Mouse (Mus musculus) CH12.LX (cell line): Measurements from ENCODE around the gene Elovl5. TPM values are rescaled to one million over a fixed set of nuclear protein-coding genes. Genes with fewer than 3 reads are reported as not detected.

Experiments used
- DNase-seq: peaks from one replicate; pipeline ENCODE4 v3.0.0-alpha.2; 2013; ENCODE audit errors: extremely low read depth
- H3K27ac ChIP-seq: 2 replicates; pipeline ENCODE4 v1.5.1; 2012; ENCODE audit warnings: low read depth, mild to moderate bottlenecking, control low read depth, moderate library complexity; ENCODE audit not compliant: insufficient read depth
- H3K27me3 ChIP-seq: replicated peaks from 2 replicates; pipeline ENCODE3; 2012; ENCODE audit warnings: inconsistent platforms
- H3K36me3 ChIP-seq, 2 experiments: replicated peaks in 1 of 2; 2 replicates each; pipeline versions ENCODE3 to v1.6.1; 2012; ENCODE audit warnings: inconsistent platforms in 1 of 2, low read length in 1 of 2, mild to moderate bottlenecking in 1 of 2, mixed read lengths in 1 of 2, moderate library complexity in 1 of 2; ENCODE audit not compliant: control insufficient read depth in 1 of 2, insufficient read depth in 1 of 2
- H3K4me1 ChIP-seq, 2 experiments: 2 replicates each; pipeline ENCODE4 v1.6.1; 2012; ENCODE audit warnings: inconsistent platforms in 1 of 2, moderate library complexity in 1 of 2; ENCODE audit not compliant: insufficient read depth in 2 of 2, control insufficient read depth in 1 of 2
- H3K4me2 ChIP-seq: 2 replicates; pipeline ENCODE4 v1.6.1; 2012; ENCODE audit warnings: low read depth, mild to moderate bottlenecking, control low read depth; ENCODE audit not compliant: poor library complexity, insufficient read depth, severe bottlenecking
- H3K4me3 ChIP-seq, 3 experiments: fragments of 150-350 bp in 1 of 3; sonication (generic) in 1 of 3; replicated peaks in 1 of 3; 2 replicates each; pipeline versions ENCODE3 to v1.5.1; 2011 to 2012; ENCODE audit warnings: low read depth in 2 of 3, low read length in 2 of 3, mild to moderate bottlenecking in 2 of 3, moderate library complexity in 2 of 3, control low read depth in 1 of 3, improper control_type of control experiment in 1 of 3, inconsistent platforms in 1 of 3, mixed read lengths in 1 of 3; ENCODE audit not compliant: poor library complexity in 1 of 3
- H3K79me2 ChIP-seq: replicated peaks from 2 replicates; pipeline ENCODE4 v1.6.1; 2012; ENCODE audit warnings: mild to moderate bottlenecking, moderate library complexity; ENCODE audit not compliant: control insufficient read depth, poor library complexity, insufficient read depth, severe bottlenecking; ENCODE audit errors: extremely low read depth
- H3K9ac ChIP-seq: 2 replicates; pipeline ENCODE4 v1.6.1; 2012; ENCODE audit warnings: low read depth, mild to moderate bottlenecking, control low read depth, moderate library complexity; ENCODE audit not compliant: insufficient read depth
- H3K9me3 ChIP-seq: replicated peaks from 2 replicates; pipeline ENCODE3; 2012; ENCODE audit warnings: low read length, inconsistent platforms, mixed read lengths
- BHLHE40 ChIP-seq: IDR thresholded peaks from 2 replicates; pipeline ENCODE4 v1.6.1; 2011; ENCODE audit warnings: mild to moderate bottlenecking, low read depth, low read length, improper control_type of control experiment
- CHD1 ChIP-seq: IDR thresholded peaks from 2 replicates; pipeline ENCODE4 v1.6.1; 2012; ENCODE audit warnings: low read depth, low read length, improper control_type of control experiment, inconsistent platforms
- CHD2 ChIP-seq: IDR thresholded peaks from 2 replicates; pipeline ENCODE4 v1.6.1; 2011; ENCODE audit warnings: low read length, improper control_type of control experiment
- CTCF ChIP-seq, 2 experiments: IDR thresholded peaks in 1 of 2; conservative IDR thresholded peaks in 1 of 2; 2 replicates each; pipeline ENCODE4 v1.5.1; 2011 to 2012; ENCODE audit warnings: low read depth in 2 of 2, low read length in 2 of 2, improper control_type of control experiment in 1 of 2, inconsistent platforms in 1 of 2, mild to moderate bottlenecking in 1 of 2, moderate library complexity in 1 of 2
- E2F4 ChIP-seq: IDR thresholded peaks from 2 replicates; pipeline ENCODE4 v1.6.1; 2011; ENCODE audit warnings: low read depth, low read length, improper control_type of control experiment; ENCODE audit not compliant: insufficient replicate concordance
- ELF1 ChIP-seq: IDR thresholded peaks from 2 replicates; pipeline ENCODE4 v1.6.1; 2014; ENCODE audit warnings: low read depth, mild to moderate bottlenecking, inconsistent platforms, low read length, improper control_type of control experiment
- EP300 ChIP-seq: IDR thresholded peaks from 2 replicates; pipeline ENCODE4 v1.6.1; 2011; ENCODE audit warnings: low read length, improper control_type of control experiment
- ETS1 ChIP-seq: conservative IDR thresholded peaks from 2 replicates; pipeline ENCODE4 v1.6.1; 2012; ENCODE audit warnings: low read depth, mild to moderate bottlenecking, inconsistent platforms, low read length, improper control_type of control experiment, moderate library complexity
- GABPA ChIP-seq: IDR thresholded peaks from 2 replicates; pipeline ENCODE4 v1.6.1; 2012; ENCODE audit warnings: low read depth, low read length, improper control_type of control experiment, inconsistent platforms; ENCODE audit not compliant: insufficient replicate concordance
- HCFC1 ChIP-seq: IDR thresholded peaks from 2 replicates; pipeline ENCODE4 v1.6.1; 2012; ENCODE audit warnings: low read depth, mild to moderate bottlenecking, inconsistent platforms, low read length, improper control_type of control experiment
- IRF4 ChIP-seq: IDR thresholded peaks from 2 replicates; pipeline ENCODE4 v1.6.1; 2014; ENCODE audit warnings: low read depth, mild to moderate bottlenecking, inconsistent platforms, low read length, improper control_type of control experiment
- JUN ChIP-seq: IDR thresholded peaks from 2 replicates; pipeline ENCODE4 v1.6.1; 2011; ENCODE audit warnings: low read depth, mild to moderate bottlenecking, low read length, improper control_type of control experiment, moderate library complexity; ENCODE audit not compliant: insufficient read depth
- JUND ChIP-seq: conservative IDR thresholded peaks from 2 replicates; pipeline ENCODE4 v1.6.1; 2011; ENCODE audit warnings: low read depth, low read length, improper control_type of control experiment
- KAT2A ChIP-seq: IDR thresholded peaks from 2 replicates; pipeline ENCODE4 v1.6.1; 2012; ENCODE audit warnings: low read length, improper control_type of control experiment, inconsistent platforms; ENCODE audit not compliant: insufficient replicate concordance
- MAFK ChIP-seq: IDR thresholded peaks from 2 replicates; pipeline ENCODE4 v1.6.1; 2011; ENCODE audit warnings: low read length, improper control_type of control experiment; ENCODE audit not compliant: insufficient replicate concordance
- MAX ChIP-seq: IDR thresholded peaks from 2 replicates; pipeline ENCODE4 v1.6.1; 2011; ENCODE audit warnings: low read length, improper control_type of control experiment
- MAZ ChIP-seq: IDR thresholded peaks from 2 replicates; pipeline ENCODE4 v1.6.1; 2012; ENCODE audit warnings: low read depth, mild to moderate bottlenecking, inconsistent platforms, low read length, improper control_type of control experiment, moderate library complexity
- MEF2A ChIP-seq: IDR thresholded peaks from 2 replicates; pipeline ENCODE4 v1.6.1; 2014; ENCODE audit warnings: low read depth, mild to moderate bottlenecking, inconsistent platforms, low read length, improper control_type of control experiment, borderline replicate concordance
- MXI1 ChIP-seq: IDR thresholded peaks from 2 replicates; pipeline ENCODE4 v1.6.1; 2011; ENCODE audit warnings: mild to moderate bottlenecking, low read depth, low read length, improper control_type of control experiment
- MYC ChIP-seq: IDR thresholded peaks from 2 replicates; pipeline ENCODE4 v1.6.1; 2011; ENCODE audit warnings: low read depth, mild to moderate bottlenecking, improper control_type of control experiment, low read length
- NELFE ChIP-seq: IDR thresholded peaks from 2 replicates; pipeline ENCODE4 v1.6.1; 2011; ENCODE audit warnings: low read depth, low read length, improper control_type of control experiment
- NRF1 ChIP-seq: IDR thresholded peaks from 2 replicates; pipeline ENCODE4 v1.6.1; 2014; ENCODE audit warnings: low read depth, mild to moderate bottlenecking, inconsistent platforms, low read length, improper control_type of control experiment, moderate library complexity
- PAX5 ChIP-seq: IDR thresholded peaks from 2 replicates; pipeline ENCODE4 v1.6.1; 2012; ENCODE audit warnings: low read length, inconsistent platforms, mixed read lengths
- POLR2A ChIP-seq: IDR thresholded peaks from 2 replicates; pipeline ENCODE4 v1.6.1; 2011; ENCODE audit warnings: low read depth, mild to moderate bottlenecking, improper control_type of control experiment, low read length
- POLR2AphosphoS2 ChIP-seq: IDR thresholded peaks from 2 replicates; pipeline ENCODE4 v1.6.1; 2011; ENCODE audit warnings: low read depth, low read length, improper control_type of control experiment
- RAD21 ChIP-seq: IDR thresholded peaks from 2 replicates; pipeline ENCODE4 v1.6.1; 2011; ENCODE audit warnings: low read depth, mild to moderate bottlenecking, low read length, improper control_type of control experiment, moderate library complexity
- RCOR1 ChIP-seq: conservative IDR thresholded peaks from 2 replicates; pipeline ENCODE4 v1.6.1; 2012; ENCODE audit warnings: low read depth, mild to moderate bottlenecking, inconsistent platforms, low read length, improper control_type of control experiment
- SIN3A ChIP-seq: IDR thresholded peaks from 2 replicates; pipeline ENCODE4 v1.6.1; 2012; ENCODE audit warnings: low read length, improper control_type of control experiment, inconsistent platforms
- SMC3 ChIP-seq: IDR thresholded peaks from 2 replicates; pipeline ENCODE4 v1.6.1; 2011; ENCODE audit warnings: low read depth, low read length, improper control_type of control experiment
- TBP ChIP-seq: conservative IDR thresholded peaks from 2 replicates; pipeline ENCODE4 v1.6.1; 2011; ENCODE audit warnings: low read depth, low read length, improper control_type of control experiment
- TCF12 ChIP-seq: IDR thresholded peaks from 2 replicates; pipeline ENCODE4 v1.6.1; 2014; ENCODE audit warnings: low read depth, mild to moderate bottlenecking, inconsistent platforms, low read length, improper control_type of control experiment
- UBTF ChIP-seq: IDR thresholded peaks from 2 replicates; pipeline ENCODE4 v1.6.1; 2012; ENCODE audit warnings: low read depth, mild to moderate bottlenecking, inconsistent platforms, low read length, improper control_type of control experiment, moderate library complexity
- USF1 ChIP-seq: IDR thresholded peaks from 2 replicates; pipeline ENCODE4 v1.6.1; 2014; ENCODE audit warnings: low read depth, mild to moderate bottlenecking, inconsistent platforms, low read length, improper control_type of control experiment
- USF2 ChIP-seq: conservative IDR thresholded peaks from 2 replicates; pipeline ENCODE4 v1.6.1; 2011; ENCODE audit warnings: low read depth, low read length, improper control_type of control experiment
- ZC3H11A ChIP-seq: IDR thresholded peaks from 2 replicates; pipeline ENCODE4 v1.6.1; 2012; ENCODE audit warnings: low read depth, mild to moderate bottlenecking, inconsistent platforms, low read length, improper control_type of control experiment
- ZKSCAN1 ChIP-seq: IDR thresholded peaks from 2 replicates; pipeline ENCODE4 v1.6.1; 2012; ENCODE audit warnings: low read depth, inconsistent platforms, low read length, improper control_type of control experiment, borderline replicate concordance
- ZMIZ1 ChIP-seq: IDR thresholded peaks from 2 replicates; pipeline ENCODE4 v1.6.1; 2012; ENCODE audit warnings: low read depth, mild to moderate bottlenecking, inconsistent platforms, low read length, improper control_type of control experiment
- ZNF384 ChIP-seq: IDR thresholded peaks from 2 replicates; pipeline ENCODE4 v1.6.1; 2012; ENCODE audit warnings: low read depth, low read length, improper control_type of control experiment, inconsistent platforms
- dilution Hi-C: fragments of 300-500 bp; cut with MboI; formaldehyde crosslinking; loops from 2 replicates; pipeline ENCODE4 v1.14.3; 2020; ENCODE audit warnings: low sequenced_read_pairs; ENCODE audit not compliant: extremely low pct_unique_long_range_greater_than_20kb, extremely low pct_ligation_motif_present
- in situ Hi-C: fragments of 300-500 bp; cut with MboI; formaldehyde crosslinking; loops from 3 replicates; pipeline ENCODE4 v1.14.3; 2019; ENCODE audit warnings: low sequenced_read_pairs, low pct_ligation_motif_present, low pct_unique_long_range_greater_than_20kb, mixed read lengths
- polyA plus RNA-seq: library from polyadenylated mRNA; unstranded; fragments of >175 nt; gene quantifications from 2 replicates; pipeline ENCODE4 v1.2.1, GENCODE M21; 2012; ENCODE audit warnings: low read depth; ENCODE audit not compliant: insufficient read length
- total RNA-seq, 2 experiments: library from RNA; depleted of rRNA; stranded (reverse); fragments of 300-350 nt in 1 of 2; fragments of >200 nt in 1 of 2; gene quantifications; 2 replicates each; pipeline ENCODE4 v1.2.3; 2012 to 2014

Elovl5 gene
- total and polyA plus RNA-seq, 3 experiments = 44.0 to 122 (median 63.0) TPM

- no peaks in the 10 kb centered on the region for H3K27me3 ChIP-seq
- H3K4me1 ChIP-seq = peaks cover 15 to 49% of the 10 kb centered on the region in 2 experiments
- TF ChIP-seq TBP (no peak), MAZ (peak; percentile 20; the same call in 1 of the 2 replicates), PAX5 (no peak), KAT2A (no peak), IRF4 (0 out of 2 replicates have a peak, but pooled peaks have one; percentile 25), SMC3 (peak; percentile 93), SIN3A (no peak), CHD2 (no peak), NELFE (peak; percentile 29; the same call in 1 of the 2 replicates), UBTF (no peak), MYC (no peak), POLR2AphosphoS2 (no peak), NRF1 (no peak), USF1 (no peak), BHLHE40 (no peak), MAFK (no peak), GABPA (no peak), MAX (no peak), CHD1 (no peak), RCOR1 (no peak), ZC3H11A (peak; percentile 78), HCFC1 (peak; percentile 12; the same call in 1 of the 2 replicates), RAD21 (peak; percentile 91), TCF12 (0 out of 2 replicates have a peak, but pooled peaks have one; percentile 17), ZKSCAN1 (no peak), ELF1 (no peak), CTCF (conservative IDR thresholded peaks at IDR 0.05 in 1 of 2, IDR thresholded peaks at IDR 0.05 in 1 of 2; ENCODE audit: low read depth in 2 of 2, low read length in 2 of 2) (peak; percentile 95 to 99), JUND (no peak), ETS1 (no peak), MEF2A (no peak), E2F4 (no peak), JUN (no peak), USF2 (no peak), MXI1 (no peak), POLR2A (no peak), ZMIZ1 (no peak), EP300 (no peak), ZNF384 (no peak)
- dilution Hi-C loops (no loop called here), in situ Hi-C loops (loop anchor here (25.0 kb wide), 1 partner anchor 363 kb away; no protein-coding TSS in a partner anchor)
- no peak overlapping the region for H3K27ac ChIP-seq
- peak; percentile 71 for DNase-seq
- no peak overlapping the region for H3K9ac ChIP-seq
- no peak overlapping the region for H3K4me2 ChIP-seq
- H3K36me3 ChIP-seq = no peaks in the 10 kb centered on the region
- H3K9me3 ChIP-seq = no peaks in the 10 kb centered on the region
- no peak overlapping the region for H3K4me3 ChIP-seq
- no peaks in the 10 kb centered on the region for H3K79me2 ChIP-seq
Observed at GRCm38 (mm10) chr9:78024823-78025222, 107.7 kb downstream of the Elovl5 start.
